ENCODE assay signal across 9 mouse cellular contexts in genomic region chr13:60480731-60481431, GRCm38 (mm10).
DNase-seq lines count a peak whose midpoint lies in the region; ATAC-seq lines count a peak whose summit lies in the region.
"Had no signal": no experiment of that assay in that cellular context is flagged by ENCODE, and none has a peak within 500 bp of the region (broad histone marks: within the 10 kb centered on the region; RNA-seq: fewer than 3 reads in every experiment).

No protein-coding gene starts in this region.

- WGBS in heart, embryonic 10.5 days: 8% methylated on average over 21 of the region's 21 CpGs
- WGBS in forebrain, embryonic 15.5 days: 4% methylated on average over 21 of the region's 21 CpGs

- no peak for ATAC-seq in forebrain, embryonic 15.5 days (replicated peaks)

- no peaks in the 10 kb centered on the region for H3K9me3 ChIP-seq in heart, embryonic 10.5 days
- no peaks in the 10 kb centered on the region for H3K9me3 ChIP-seq in forebrain, embryonic 15.5 days
- H3K9me3 ChIP-seq in megakaryocyte, embryonic 14.5 days: peaks cover 10% of the 10 kb centered on the region

- H3K36me3 ChIP-seq in heart, embryonic 10.5 days: no peaks in the 10 kb centered on the region
- no peaks in the 10 kb centered on the region for H3K36me3 ChIP-seq in forebrain, embryonic 15.5 days
- no peaks in the 10 kb centered on the region for H3K36me3 ChIP-seq in megakaryocyte, embryonic 14.5 days (replicated peaks; ENCODE audit: low read length)

- no peak for DNase-seq in heart, embryonic 10.5 days (ENCODE audit: low spot score)
- DNase-seq in heart, postnatal 25 days (ENCODE audit: low spot score): no peak
- DNase-seq in kidney, adult 8-10 months: peak; percentile 59 to 61
- no peak for DNase-seq in right cerebral cortex, postnatal 36 days (ENCODE audit: low spot score in 2 of 2)
- no peak for DNase-seq in right cerebral cortex, postnatal 25 days
- no peak for DNase-seq in right cerebral cortex, adult 2 months (ENCODE audit: low spot score in 2 of 2)

- H3K27ac ChIP-seq in heart, embryonic 10.5 days: peak overlapping the region; percentile 74; the same call in 1 of the 2 replicates
- no peak overlapping the region for H3K27ac ChIP-seq in forebrain, embryonic 15.5 days (replicated peaks)
- H3K27ac ChIP-seq: heart, adult 2 months had no signal

- peak overlapping the region; percentile 50 for H3K4me3 ChIP-seq in heart, embryonic 10.5 days
- H3K4me3 ChIP-seq in forebrain, embryonic 15.5 days: peak overlapping the region; percentile 1; the same call in 1 of the 2 replicates
- peak overlapping the region; percentile 65 for H3K4me3 ChIP-seq in megakaryocyte, embryonic 14.5 days (replicated peaks)
- H3K4me3 ChIP-seq: heart, adult 2 months had no signal

- peaks cover 5% of the 10 kb centered on the region; the same call in 1 of the 2 replicates for H3K27me3 ChIP-seq in heart, embryonic 10.5 days (ENCODE audit: insufficient read depth, poor library complexity, severe bottlenecking)
- H3K27me3 ChIP-seq in forebrain, embryonic 15.5 days: no peaks in the 10 kb centered on the region
- peaks cover 24% of the 10 kb centered on the region for H3K27me3 ChIP-seq in megakaryocyte, embryonic 14.5 days (replicated peaks)

- no peak overlapping the region for H3K9ac ChIP-seq in forebrain, embryonic 15.5 days (replicated peaks)

- H3K4me2 ChIP-seq in forebrain, embryonic 15.5 days (replicated peaks): peak overlapping the region; percentile 22

- intact Hi-C loops in heart, postnatal 25 days (cut with DNase I): no loop called here

- H3K4me1 ChIP-seq in heart, embryonic 10.5 days: peaks cover 20% of the 10 kb centered on the region
- H3K4me1 ChIP-seq in forebrain, embryonic 15.5 days: peaks cover 30% of the 10 kb centered on the region
- H3K4me1 ChIP-seq in megakaryocyte, embryonic 14.5 days: peaks cover 18% of the 10 kb centered on the region

Comparison
In these comparisons a context has a peak if more than half of its experiments do, and no peak if none do; other contexts are left out.
1. DNase-seq: peak in kidney, adult 8-10 months (2 of 2); none in heart, embryonic 10.5 days (single experiment), heart, postnatal 25 days (single experiment), right cerebral cortex, postnatal 36 days (0 of 2), right cerebral cortex, postnatal 25 days (single experiment) and right cerebral cortex, adult 2 months (0 of 2).
2. H3K4me3 ChIP-seq: peak in every context shown above with its lines; median percentile 65 in megakaryocyte, embryonic 14.5 days; 50 in heart, embryonic 10.5 days; 1 in forebrain, embryonic 15.5 days.